Mouse (Mus musculus) forebrain, embryonic 10.5 days (tissue): ENCODE measurements around the gene Cldn9. TPM values are rescaled to one million over a fixed set of nuclear protein-coding genes. Genes with fewer than 3 reads are reported as not detected.
A peak's percentile ranks its signal among the peaks of the same experiment; 100 is the strongest.

Experiments used
- DNase-seq: peaks from one replicate; pipeline ENCODE4 v3.0.0-alpha.2; 2017; ENCODE audit warnings: low spot score; ENCODE audit errors: extremely low spot score
- H3K27ac ChIP-seq: fragments of 300-500 bp; sonication (generic); 2 replicates; pipeline ENCODE4 v1.5.1; 2016; ENCODE audit warnings: mild to moderate bottlenecking
- H3K27me3 ChIP-seq: fragments of 300-500 bp; sonication (generic); 2 replicates; pipeline ENCODE4 v1.6.1; 2016; ENCODE audit warnings: mild to moderate bottlenecking; ENCODE audit not compliant: poor library complexity, severe bottlenecking
- H3K36me3 ChIP-seq: fragments of 300-500 bp; sonication (generic); replicated peaks from 2 replicates; pipeline ENCODE4 v1.6.1; 2016; ENCODE audit warnings: mild to moderate bottlenecking, moderate library complexity
- H3K4me1 ChIP-seq: fragments of 300-500 bp; sonication (generic); 2 replicates; pipeline ENCODE4 v1.6.1; 2016
- H3K4me3 ChIP-seq: fragments of 300-500 bp; sonication (generic); 2 replicates; pipeline ENCODE4 v1.5.1; 2016; ENCODE audit warnings: mild to moderate bottlenecking, moderate library complexity
- H3K9me3 ChIP-seq: fragments of 300-500 bp; sonication (generic); 2 replicates; pipeline ENCODE4 v1.6.1; 2016; ENCODE audit warnings: mild to moderate bottlenecking, moderate library complexity
- WGBS: fragments of 180-500 bp; shearing (Covaris S2); methylation state at CpG from one replicate; pipeline ENCODE4 v1.1.7; 2016; 5-methylcytosine and 5-hydroxymethylcytosine counted together
- polyA plus RNA-seq: library from polyadenylated mRNA; unstranded; fragments of >200 nt; fragmentation: Nextera tagmentation; extraction: Ambion mirVana; gene quantifications from 2 replicates; pipeline ENCODE4 v1.2.1, GENCODE M21; 2016

Gene Cldn9
- polyA plus RNA-seq, 1 experiment from 2014 or later, result 10.1 TPM

DNA sequence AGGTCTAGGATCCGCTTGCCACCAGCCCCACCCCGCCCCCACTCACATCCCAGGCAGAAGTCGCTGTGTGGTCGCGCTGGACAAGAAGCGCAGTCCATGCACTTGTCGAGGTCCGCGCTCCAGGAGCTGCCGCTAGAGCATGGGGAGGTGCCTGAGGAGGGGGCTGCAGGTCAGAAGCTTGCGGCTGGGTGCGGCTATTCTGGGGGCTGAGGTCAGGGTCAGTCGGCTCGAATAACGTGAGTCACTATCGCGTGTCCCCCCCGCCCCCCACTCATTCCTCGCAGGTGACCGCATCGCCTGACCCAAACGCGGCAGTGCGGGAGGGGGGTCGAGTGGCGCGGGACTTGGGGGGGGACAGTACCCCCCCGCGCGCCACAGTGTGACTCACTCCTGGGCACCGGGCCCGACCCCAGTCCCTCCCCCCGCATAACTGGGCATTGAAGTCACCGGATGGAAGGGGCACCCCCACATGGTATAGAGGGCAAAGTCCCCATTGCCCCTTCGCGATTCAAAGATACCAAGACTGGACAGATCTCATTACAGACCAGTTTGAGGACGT is 7.3 kb downstream of the Cldn9 start:
- Histone ChIP-seq H3K27me3 (peaks cover 74% of the 10 kb centered on the region), H3K4me1 (peaks cover 66% of the 10 kb centered on the region), H3K36me3 (no peaks in the 10 kb centered on the region), H3K9me3 (no peaks in the 10 kb centered on the region), H3K27ac (peak overlapping the region; percentile 67), H3K4me3 (peak overlapping the region; percentile 65)
- under 1% methylated on average over 37 of the region's 37 CpGs for WGBS
- DNase-seq, result peak; percentile 46

DNA sequence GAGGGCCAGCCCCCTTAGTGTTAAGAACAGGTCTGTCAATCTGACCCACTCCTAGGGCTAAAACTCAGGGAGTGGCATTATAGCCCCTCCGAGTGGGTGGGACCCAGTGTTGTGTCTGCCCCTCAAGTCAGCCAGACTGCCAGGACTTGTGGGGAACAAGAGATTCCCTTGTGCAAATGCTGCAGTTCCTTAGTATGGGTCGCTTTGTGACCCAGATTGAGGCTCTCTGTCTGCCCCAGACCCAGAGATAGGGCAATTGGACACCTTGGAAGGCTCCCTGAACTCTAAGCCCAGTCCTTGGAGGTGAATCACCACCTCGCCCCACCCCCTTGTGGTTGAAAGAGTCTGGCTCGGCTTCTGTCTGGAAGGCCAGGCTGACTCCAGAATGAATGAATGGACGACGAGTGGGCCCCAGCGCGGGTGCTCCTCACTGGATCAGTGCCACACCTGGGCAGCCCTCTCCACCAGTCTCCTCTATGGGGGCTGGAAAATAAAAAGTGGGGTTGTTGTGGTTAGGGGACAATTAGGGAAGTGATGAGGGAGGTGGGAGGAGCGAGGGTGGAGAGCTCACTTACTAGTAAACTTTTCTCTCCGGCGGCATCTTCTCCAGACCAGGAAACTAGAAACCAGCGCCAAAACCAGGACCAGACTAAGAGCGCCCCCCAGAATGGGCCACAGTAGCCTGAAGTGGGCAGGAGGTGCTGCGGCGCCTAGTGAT is 8.1 kb downstream of the Cldn9 start:
- Histone ChIP-seq H3K9me3 (no peaks in the 10 kb centered on the region), H3K36me3 (peaks cover 1% of the 10 kb centered on the region), H3K27ac (peak overlapping the region; percentile 67), H3K27me3 (peaks cover 66% of the 10 kb centered on the region), H3K4me3 (peak overlapping the region; percentile 65), H3K4me1 (peaks cover 62% of the 10 kb centered on the region)
- DNase-seq, result no peak
- WGBS, result 9% methylated on average over 15 of the region's 15 CpGs

DNA sequence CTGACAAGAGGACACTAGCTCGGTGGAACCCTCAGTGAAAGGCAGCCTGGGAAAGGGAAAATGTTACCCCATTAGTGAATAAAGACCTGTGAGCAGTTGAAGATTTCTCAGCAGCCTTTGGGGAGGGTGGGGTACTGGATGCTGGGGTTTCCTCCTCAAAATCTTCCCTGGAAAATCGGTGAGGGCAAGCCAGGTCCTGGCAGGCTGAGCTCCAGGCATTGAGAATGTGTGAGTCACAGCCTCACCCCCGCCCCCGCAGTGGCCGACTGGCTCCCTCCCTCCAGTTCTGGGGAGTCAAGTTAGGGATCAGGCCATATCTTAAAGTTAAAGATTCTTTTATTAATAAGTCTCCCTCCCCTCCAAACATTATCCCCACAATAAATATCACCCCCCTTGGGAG is 8.7 kb downstream of the Cldn9 start:
- Histone ChIP-seq H3K9me3 (no peaks in the 10 kb centered on the region), H3K27me3 (peaks cover 60% of the 10 kb centered on the region), H3K4me3 (peak overlapping the region; percentile 68; the same call in 1 of the 2 replicates), H3K36me3 (peaks cover 7% of the 10 kb centered on the region), H3K27ac (no peak overlapping the region), H3K4me1 (peaks cover 62% of the 10 kb centered on the region)
- DNase-seq, result no peak
- WGBS, result 44% methylated on average over 5 of the region's 5 CpGs

DNA sequence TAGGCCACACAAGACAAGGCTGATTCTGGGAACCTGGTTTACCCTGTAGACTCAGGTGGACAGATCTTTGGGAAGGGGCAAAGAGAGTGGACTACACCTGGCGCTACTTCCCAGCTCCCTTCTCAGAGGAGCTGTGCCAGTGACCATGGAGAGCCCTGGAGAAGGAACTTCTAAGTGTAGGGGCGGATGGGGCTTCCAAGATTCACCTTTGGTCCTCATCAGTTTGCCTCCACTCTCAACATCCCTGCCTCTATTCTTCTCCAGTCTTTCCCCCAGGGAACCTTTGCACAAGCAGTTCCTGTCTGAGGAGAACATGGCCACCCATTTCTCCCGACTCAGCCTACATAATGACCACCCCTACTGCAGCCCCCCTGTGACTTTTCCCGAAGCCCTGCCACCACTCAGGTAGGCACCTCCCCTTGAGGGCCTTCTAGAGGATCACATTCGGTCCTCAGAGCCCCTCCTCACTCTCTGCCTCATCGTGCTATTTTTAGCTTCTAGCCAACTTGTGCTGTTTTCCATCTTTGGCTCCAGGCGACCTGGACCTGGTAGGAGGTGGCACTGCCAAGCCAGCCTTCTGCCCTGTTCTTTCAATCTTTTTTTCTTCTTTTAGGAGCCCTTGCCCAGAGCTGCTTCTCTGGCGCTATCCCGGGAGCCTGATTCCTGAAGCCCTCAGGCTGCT is 9.4 kb downstream of the Cldn9 start:
- no peaks in the 10 kb centered on the region for H3K9me3 ChIP-seq
- peak overlapping the region; percentile 93 for H3K27ac ChIP-seq
- DNase-seq, result no peak
- 49% methylated on average over 9 of the region's 9 CpGs for WGBS
- peaks cover 53% of the 10 kb centered on the region for H3K27me3 ChIP-seq
- H3K4me3 ChIP-seq, result peak overlapping the region; percentile 68
- H3K36me3 ChIP-seq, result peaks cover 14% of the 10 kb centered on the region
- peaks cover 58% of the 10 kb centered on the region for H3K4me1 ChIP-seq

DNA sequence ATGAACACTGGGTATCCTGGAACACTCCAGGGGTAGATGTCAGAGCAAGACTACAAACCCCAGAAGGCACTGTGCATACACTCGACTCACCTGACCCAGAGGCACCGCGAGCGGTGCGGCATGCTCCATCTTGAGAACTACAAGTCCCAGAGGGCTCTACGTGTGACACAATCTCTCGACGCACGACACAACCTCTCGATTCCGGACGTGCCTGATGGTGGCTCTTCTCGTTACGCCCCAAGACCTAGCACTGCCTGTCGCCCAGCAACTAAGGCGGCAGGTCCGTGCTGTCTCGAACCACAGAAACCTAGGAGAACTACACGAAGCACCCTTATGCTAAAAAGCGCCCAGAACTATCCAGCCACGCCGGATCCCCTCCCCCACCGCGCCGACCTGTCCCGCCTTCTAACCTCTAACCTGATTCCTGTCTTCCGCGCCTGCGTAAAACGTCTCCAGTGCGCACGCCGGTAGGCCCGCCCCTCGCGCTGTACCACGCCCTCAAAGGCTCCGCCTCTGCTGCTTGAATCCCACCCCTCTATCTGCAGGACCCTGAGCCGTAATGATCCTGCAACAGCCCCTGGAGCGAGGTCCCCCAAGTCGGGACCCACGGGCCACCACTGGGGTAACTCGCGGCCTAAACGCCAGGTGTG is 10.3 kb downstream of the Cldn9 start, which contains the start of the genes Hcfc1r1 and Thoc6:
Gene Hcfc1r1 (plus strand): TSS at position 173 of the 650 bp plus-strand sequence.
Gene Thoc6 (minus strand): TSS at position 459 of the 650 bp plus-strand sequence.
- Histone ChIP-seq H3K27ac (peak within 1 kb of the TSS; percentile 93), H3K4me1 (peaks cover 53% of the 10 kb centered on the region), H3K4me3 (peak within 1 kb of the TSS; percentile 68), H3K36me3 (peaks cover 23% of the 10 kb centered on the region), H3K9me3 (no peaks in the 10 kb centered on the region), H3K27me3 (peaks cover 44% of the 10 kb centered on the region)
- WGBS, result under 1% methylated on average over 45 of the region's 45 CpGs
- peak; percentile 94 for DNase-seq

DNA sequence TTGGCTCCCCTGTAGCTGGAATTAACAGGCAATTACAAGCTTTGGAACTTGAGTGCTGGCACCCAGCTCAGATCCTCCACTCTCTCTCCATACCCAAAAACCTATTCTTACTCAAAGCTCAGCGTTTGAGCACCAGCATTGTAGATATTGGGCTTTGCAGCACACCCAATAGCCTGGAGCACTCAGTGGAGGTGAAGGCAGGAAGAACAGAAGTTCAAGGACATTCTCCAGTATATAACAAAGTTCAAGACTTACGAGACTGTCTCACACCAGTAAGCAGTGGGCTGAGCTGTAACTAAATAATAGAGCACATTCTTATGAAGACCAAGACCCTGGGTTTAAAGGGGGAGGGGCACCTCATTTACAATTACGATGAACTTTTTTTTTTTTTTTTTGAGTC is 11.1 kb downstream of the Cldn9 start:
- DNase-seq, result no peak
- peak overlapping the region; percentile 68 for H3K4me3 ChIP-seq
- H3K27me3 ChIP-seq, result peaks cover 36% of the 10 kb centered on the region
- 70% methylated on average over 3 of the region's 3 CpGs for whole genome bisulfite sequencing
- peaks cover 31% of the 10 kb centered on the region for H3K36me3 ChIP-seq
- no peak overlapping the region for H3K27ac ChIP-seq
- H3K9me3 ChIP-seq, result no peaks in the 10 kb centered on the region
- H3K4me1 ChIP-seq, result peaks cover 52% of the 10 kb centered on the region

DNA sequence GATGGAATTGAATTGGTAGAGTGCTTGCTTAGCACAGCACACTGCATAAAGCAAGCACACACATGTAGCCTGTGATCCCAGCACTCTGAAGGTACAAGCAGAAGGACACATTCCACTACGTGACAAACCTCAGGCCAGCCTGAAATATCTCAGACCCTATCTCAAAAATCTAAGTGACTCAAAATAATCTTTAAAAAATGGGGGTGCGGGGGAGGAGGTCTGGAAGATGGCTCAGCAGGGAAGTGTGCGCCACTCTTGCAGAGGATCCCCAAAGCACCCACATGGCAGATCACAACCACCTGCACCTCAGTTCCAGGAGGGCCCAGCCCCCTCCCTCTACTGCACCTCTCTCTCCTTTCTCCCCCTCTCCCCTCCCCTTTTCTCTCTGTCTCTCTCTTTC is 12.3 kb downstream of the Cldn9 start:
- Histone ChIP-seq H3K4me3 (no peak overlapping the region), H3K27ac (no peak overlapping the region), H3K36me3 (peaks cover 43% of the 10 kb centered on the region), H3K9me3 (no peaks in the 10 kb centered on the region), H3K27me3 (peaks cover 25% of the 10 kb centered on the region), H3K4me1 (peaks cover 39% of the 10 kb centered on the region)
- 94% methylated on average over 3 of the region's 3 CpGs for WGBS
- DNase-seq, result no peak

DNA sequence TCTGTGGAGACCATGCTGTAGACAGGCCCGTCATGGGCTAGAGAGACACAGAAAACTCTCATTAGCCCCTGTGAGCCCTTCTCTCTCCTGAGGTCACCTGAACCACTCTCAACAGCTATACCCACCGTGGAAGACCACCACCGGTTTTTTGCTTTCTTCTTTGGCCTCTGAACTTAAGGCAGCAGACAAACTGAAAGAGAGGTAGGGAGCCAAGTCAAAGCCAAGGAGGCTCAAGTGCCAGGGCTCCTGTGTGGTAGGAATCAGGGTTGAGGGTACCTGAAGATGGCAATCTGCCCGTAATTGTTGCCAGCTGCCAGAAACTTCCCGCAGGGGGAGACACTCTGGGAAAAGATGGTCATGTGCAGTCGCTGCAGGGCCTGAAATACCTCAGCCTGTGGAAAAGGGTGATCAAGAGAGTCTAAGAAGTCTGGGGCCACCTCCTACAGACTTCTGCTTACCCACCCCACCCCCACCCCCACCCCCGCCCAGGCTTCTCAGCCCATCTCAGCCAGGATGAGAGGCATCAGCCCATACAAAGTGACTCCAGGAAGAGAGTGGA is 13.2 kb downstream of the Cldn9 start:
- Histone ChIP-seq H3K27me3 (peaks cover 15% of the 10 kb centered on the region), H3K9me3 (no peaks in the 10 kb centered on the region), H3K36me3 (peaks cover 48% of the 10 kb centered on the region), H3K4me3 (no peak overlapping the region), H3K27ac (no peak overlapping the region), H3K4me1 (peaks cover 36% of the 10 kb centered on the region)
- WGBS, result 91% methylated on average over 7 of the region's 7 CpGs
- DNase-seq, result no peak

DNA sequence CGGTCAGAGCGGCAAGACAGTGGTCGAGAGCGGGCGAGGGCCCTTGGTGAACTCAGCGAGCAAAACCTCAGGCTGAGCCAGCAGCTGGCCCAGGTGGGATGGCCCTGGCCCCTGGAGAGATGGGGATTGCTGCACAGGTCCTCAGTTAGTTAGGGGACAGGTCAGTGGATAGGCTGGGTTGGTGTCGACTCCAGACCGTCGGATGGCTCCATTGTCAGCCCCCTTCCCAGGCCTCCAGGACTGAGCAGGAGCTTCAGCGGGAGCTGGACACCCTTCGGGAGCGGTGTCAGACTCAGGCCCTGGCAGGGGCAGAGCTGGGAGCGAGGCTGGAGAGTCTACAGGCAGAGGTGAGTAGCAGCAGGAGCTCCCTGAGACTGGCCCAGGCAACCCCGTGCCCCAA is 18.3 kb downstream of the Cldn9 start:
- DNase-seq, result no peak
- no peak overlapping the region for H3K4me3 ChIP-seq
- 80% methylated on average over 14 of the region's 14 CpGs for WGBS
- H3K9me3 ChIP-seq, result no peaks in the 10 kb centered on the region
- peaks cover 26% of the 10 kb centered on the region for H3K4me1 ChIP-seq
- H3K36me3 ChIP-seq, result peaks cover 49% of the 10 kb centered on the region
- H3K27me3 ChIP-seq, result peaks cover 31% of the 10 kb centered on the region
- peak overlapping the region; percentile 44; the same call in 1 of the 2 replicates for H3K27ac ChIP-seq

DNA sequence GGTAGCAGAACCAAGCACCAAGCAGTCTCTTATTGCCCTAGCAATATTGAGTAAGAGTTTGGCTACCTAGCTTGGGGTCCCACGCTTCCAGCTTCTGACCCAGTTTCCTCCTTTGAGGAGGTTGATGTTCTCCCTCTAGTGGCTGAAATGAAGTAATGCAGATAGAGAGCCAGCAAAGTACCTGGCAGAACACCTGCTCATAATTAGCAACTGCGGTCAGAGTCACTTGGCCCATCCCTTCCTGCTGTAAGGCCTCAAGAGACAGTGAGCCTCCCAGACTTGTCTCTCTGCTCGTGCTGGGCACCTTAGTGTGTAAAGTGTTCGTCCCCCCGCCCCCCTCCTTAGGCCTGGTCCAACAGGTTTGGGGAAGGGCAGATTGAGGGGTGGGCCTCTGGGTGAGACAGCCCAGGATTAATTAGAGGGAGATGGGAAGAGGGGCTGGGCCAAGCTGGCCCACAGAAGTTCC is 19.2 kb downstream of the Cldn9 start:
- Histone ChIP-seq H3K36me3 (peaks cover 40% of the 10 kb centered on the region), H3K9me3 (no peaks in the 10 kb centered on the region), H3K27ac (no peak overlapping the region), H3K27me3 (peaks cover 40% of the 10 kb centered on the region), H3K4me1 (peaks cover 29% of the 10 kb centered on the region), H3K4me3 (no peak overlapping the region)
- no peak for DNase-seq
- 11% methylated on average over 5 of the region's 5 CpGs for WGBS

DNA sequence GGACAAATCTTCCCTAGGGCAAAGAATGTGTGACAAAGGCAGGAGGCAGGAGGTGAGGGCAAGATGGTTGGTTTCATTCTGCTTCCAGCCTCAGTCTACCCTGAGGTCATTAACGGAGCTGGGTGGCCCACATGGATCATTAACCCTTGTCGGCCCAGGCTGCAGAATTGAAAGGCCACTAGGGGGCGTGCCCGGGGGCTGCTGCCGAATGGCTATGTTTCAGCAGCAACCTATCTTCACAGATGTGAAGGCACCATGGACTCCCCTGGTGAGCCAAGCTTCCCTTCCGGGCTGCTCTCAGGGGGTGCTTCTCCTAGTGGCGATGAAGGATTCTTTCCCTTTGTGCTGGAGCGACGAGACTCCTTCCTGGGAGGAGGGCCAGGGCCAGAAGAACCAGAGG is 22.3 kb downstream of the Cldn9 start:
- WGBS, result 4% methylated on average over 9 of the region's 9 CpGs
- Histone ChIP-seq H3K4me3 (no peak overlapping the region), H3K27ac (no peak overlapping the region), H3K4me1 (peaks cover 29% of the 10 kb centered on the region), H3K36me3 (peaks cover 9% of the 10 kb centered on the region), H3K9me3 (no peaks in the 10 kb centered on the region), H3K27me3 (peaks cover 50% of the 10 kb centered on the region)
- no peak for DNase-seq

DNA sequence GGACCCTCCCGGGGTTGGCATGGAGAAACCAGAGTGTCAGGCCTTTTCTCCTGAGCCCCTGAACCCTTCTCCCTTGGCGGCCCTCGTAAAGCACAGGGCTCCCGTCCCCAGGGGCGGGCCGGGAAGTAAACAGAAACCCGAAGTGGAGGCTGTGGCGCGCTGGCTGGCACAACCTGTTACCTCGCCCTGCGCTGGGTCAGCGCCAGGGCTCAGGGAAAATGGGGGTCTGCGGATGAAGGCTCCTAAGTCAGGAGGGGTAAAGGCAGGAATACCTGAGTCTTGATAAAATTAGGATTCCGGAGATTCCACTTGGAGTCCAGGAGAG is 23.0 kb downstream of the Cldn9 start:
- Histone ChIP-seq H3K27me3 (peaks cover 50% of the 10 kb centered on the region), H3K36me3 (0 out of 2 replicates have a peak, but pooled peaks cover 4% of the 10 kb centered on the region), H3K27ac (no peak overlapping the region), H3K4me1 (peaks cover 26% of the 10 kb centered on the region), H3K4me3 (0 out of 2 replicates have a peak overlapping the region, but pooled peaks have one; percentile 29), H3K9me3 (no peaks in the 10 kb centered on the region)
- 4% methylated on average over 14 of the region's 14 CpGs for WGBS
- DNase-seq, result no peak
